Mouse (Mus musculus) forebrain, embryonic 10.5 days (tissue): ENCODE results near the gene Clip2. TPM values are rescaled to one million over a fixed set of nuclear protein-coding genes. Genes with fewer than 3 reads are reported as not detected.

Experiments
- DNase-seq: peaks from one replicate; pipeline ENCODE4 v3.0.0-alpha.2; 2017; ENCODE audit warnings: low spot score; ENCODE audit errors: extremely low spot score
- H3K27ac ChIP-seq: fragments of 300-500 bp; sonication (generic); 2 replicates; pipeline ENCODE4 v1.5.1; 2016; ENCODE audit warnings: mild to moderate bottlenecking
- H3K27me3 ChIP-seq: fragments of 300-500 bp; sonication (generic); 2 replicates; pipeline ENCODE4 v1.6.1; 2016; ENCODE audit warnings: mild to moderate bottlenecking; ENCODE audit not compliant: poor library complexity, severe bottlenecking
- H3K36me3 ChIP-seq: fragments of 300-500 bp; sonication (generic); replicated peaks from 2 replicates; pipeline ENCODE4 v1.6.1; 2016; ENCODE audit warnings: mild to moderate bottlenecking, moderate library complexity
- H3K4me1 ChIP-seq: fragments of 300-500 bp; sonication (generic); 2 replicates; pipeline ENCODE4 v1.6.1; 2016
- H3K4me3 ChIP-seq: fragments of 300-500 bp; sonication (generic); 2 replicates; pipeline ENCODE4 v1.5.1; 2016; ENCODE audit warnings: mild to moderate bottlenecking, moderate library complexity
- H3K9me3 ChIP-seq: fragments of 300-500 bp; sonication (generic); 2 replicates; pipeline ENCODE4 v1.6.1; 2016; ENCODE audit warnings: mild to moderate bottlenecking, moderate library complexity
- WGBS: fragments of 180-500 bp; shearing (Covaris S2); methylation state at CpG from one replicate; pipeline ENCODE4 v1.1.7; 2016; 5-methylcytosine and 5-hydroxymethylcytosine counted together
- polyA plus RNA-seq: library from polyadenylated mRNA; unstranded; fragments of >200 nt; fragmentation: Nextera tagmentation; extraction: Ambion mirVana; gene quantifications from 2 replicates; pipeline ENCODE4 v1.2.1, GENCODE M21; 2016

The Clip2 gene
- polyA plus RNA-seq, 1 experiment from 2014 or later, result 4.5 TPM

GRCm38 (mm10) chr5:134510266-134510665 is 42.0 kb downstream of the Clip2 start:
- no peak for DNase-seq
- Histone ChIP-seq H3K27me3 (no peaks in the 10 kb centered on the region), H3K36me3 (peaks cover 77% of the 10 kb centered on the region), H3K9me3 (peaks cover 9% of the 10 kb centered on the region), H3K27ac (no peak overlapping the region), H3K4me3 (no peak overlapping the region), H3K4me1 (no peaks in the 10 kb centered on the region)
- WGBS, result 80% methylated on average over 5 of the region's 5 CpGs

- Histone ChIP-seq H3K4me1 (0 out of 2 replicates have a peak, but pooled peaks cover 3% of the 10 kb centered on the region), H3K4me3 (no peak overlapping the region), H3K27me3 (no peaks in the 10 kb centered on the region), H3K36me3 (peaks cover 72% of the 10 kb centered on the region), H3K27ac (no peak overlapping the region), H3K9me3 (peaks cover 5% of the 10 kb centered on the region; the same call in 1 of the 2 replicates)
- no peak for DNase-seq
- 91% methylated on average over 5 of the region's 5 CpGs for WGBS
Measured at GRCm38 (mm10) chr5:134508965-134509364, 43.3 kb downstream of the Clip2 start.

DNA sequence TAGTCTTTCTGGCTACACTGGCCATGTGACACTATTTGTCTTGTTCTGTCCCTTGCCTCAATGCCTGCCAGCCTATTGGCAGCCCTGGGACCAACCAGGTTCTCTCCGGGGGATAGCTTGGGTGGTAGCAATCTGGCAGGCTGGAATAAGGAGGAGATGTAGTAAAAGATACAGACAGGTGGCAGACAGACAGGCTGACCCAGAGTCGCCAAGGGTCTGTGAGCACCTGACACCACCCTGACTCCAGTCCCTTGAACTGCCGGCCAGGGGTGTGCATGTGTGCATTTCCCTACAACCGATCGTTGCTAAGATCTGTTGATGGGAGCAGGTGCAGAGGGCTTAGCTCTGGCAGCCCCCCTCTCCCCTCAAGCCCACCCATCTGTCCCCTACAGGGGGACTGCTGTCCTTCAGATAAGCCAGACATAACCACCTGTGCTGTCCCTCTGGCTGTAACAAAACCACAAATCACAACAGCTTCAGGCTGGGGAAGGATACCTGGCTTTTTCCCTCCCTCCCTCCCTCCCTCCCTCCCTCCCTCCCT is 44.3 kb downstream of the Clip2 start:
- 0 out of 2 replicates have a peak overlapping the region, but pooled peaks have one; percentile 8 for H3K27ac ChIP-seq
- H3K9me3 ChIP-seq, result peaks cover 5% of the 10 kb centered on the region; the same call in 1 of the 2 replicates
- 79% methylated on average over 5 of the region's 5 CpGs for WGBS
- no peaks in the 10 kb centered on the region for H3K27me3 ChIP-seq
- no peak overlapping the region for H3K4me3 ChIP-seq
- no peak for DNase-seq
- H3K36me3 ChIP-seq, result peaks cover 72% of the 10 kb centered on the region
- H3K4me1 ChIP-seq, result 0 out of 2 replicates have a peak, but pooled peaks cover 3% of the 10 kb centered on the region

- WGBS, result 28% methylated on average over 10 of the region's 10 CpGs
- no peak overlapping the region for H3K4me3 ChIP-seq
- H3K36me3 ChIP-seq, result peaks cover 72% of the 10 kb centered on the region
- H3K9me3 ChIP-seq, result peaks cover 5% of the 10 kb centered on the region; the same call in 1 of the 2 replicates
- no peaks in the 10 kb centered on the region for H3K27me3 ChIP-seq
- peak; percentile 58 for DNase-seq
- no peak overlapping the region for H3K27ac ChIP-seq
- 0 out of 2 replicates have a peak, but pooled peaks cover 3% of the 10 kb centered on the region for H3K4me1 ChIP-seq
Measured at GRCm38 (mm10) chr5:134507307-134507706, 44.9 kb downstream of the Clip2 start.

GRCm38 (mm10) chr5:134505810-134506292 is 46.4 kb downstream of the Clip2 start:
- no peak for DNase-seq
- Histone ChIP-seq H3K4me1 (0 out of 2 replicates have a peak, but pooled peaks cover 3% of the 10 kb centered on the region), H3K4me3 (no peak overlapping the region), H3K27me3 (no peaks in the 10 kb centered on the region), H3K9me3 (peaks cover 5% of the 10 kb centered on the region; the same call in 1 of the 2 replicates), H3K27ac (no peak overlapping the region), H3K36me3 (peaks cover 72% of the 10 kb centered on the region)
- WGBS, result 78% methylated on average over 9 of the region's 9 CpGs

DNA sequence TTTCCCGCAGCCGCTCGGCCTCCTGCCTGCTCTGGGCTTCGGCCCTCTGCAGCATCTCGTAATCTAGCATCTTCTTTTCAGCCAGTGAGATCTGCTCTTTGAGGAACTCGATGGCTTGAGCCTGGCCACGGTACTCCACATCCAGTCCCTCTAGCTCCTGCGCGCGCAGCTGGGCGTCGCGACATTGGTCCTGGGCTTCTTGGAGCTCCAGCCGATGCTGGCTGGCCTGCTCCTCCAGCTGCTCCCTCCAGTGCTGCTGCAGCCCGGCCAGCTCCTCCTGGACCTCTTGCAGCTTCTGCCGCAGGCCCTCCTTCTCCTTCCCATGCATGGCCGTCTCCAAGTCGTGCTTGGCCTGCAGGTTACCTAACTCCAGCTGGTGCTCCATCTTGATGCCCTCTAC is 49.6 kb downstream of the Clip2 start:
- no peak overlapping the region for H3K4me3 ChIP-seq
- 91% methylated on average over 18 of the region's 18 CpGs for WGBS
- peaks cover 72% of the 10 kb centered on the region for H3K36me3 ChIP-seq

GRCm38 (mm10) chr5:134501453-134501852 is 50.8 kb downstream of the Clip2 start:
- 91% methylated on average over 9 of the region's 9 CpGs for WGBS

More for the DNA sequence above, 49.6 kb downstream of the Clip2 start:
- DNase-seq, result no peak
- H3K4me1 ChIP-seq, result 0 out of 2 replicates have a peak, but pooled peaks cover 3% of the 10 kb centered on the region
- no peak overlapping the region for H3K27ac ChIP-seq
- no peaks in the 10 kb centered on the region for H3K9me3 ChIP-seq
- H3K27me3 ChIP-seq, result no peaks in the 10 kb centered on the region

DNA sequence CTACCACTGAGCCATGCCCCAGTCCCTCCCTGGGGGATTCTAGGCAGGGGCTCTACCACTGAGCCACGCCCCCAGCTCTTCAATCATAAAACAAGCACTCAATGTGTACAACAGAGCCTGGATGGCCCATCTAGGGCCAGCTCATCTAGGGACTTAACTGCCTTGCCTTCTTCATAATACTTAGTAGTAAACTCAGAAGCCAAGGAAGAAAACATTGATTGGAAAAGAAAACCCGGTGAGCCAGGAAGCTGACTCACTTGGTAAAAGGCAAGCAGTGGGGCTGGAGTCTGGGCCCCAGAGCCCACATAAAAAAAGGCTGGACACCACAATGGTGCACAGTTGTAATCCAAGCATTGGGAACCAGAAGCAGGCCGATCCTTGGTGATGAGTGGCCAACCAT is 51.6 kb downstream of the Clip2 start:
- H3K27ac ChIP-seq, result no peak overlapping the region
- no peaks in the 10 kb centered on the region for H3K9me3 ChIP-seq
- DNase-seq, result no peak
- no peak overlapping the region for H3K4me3 ChIP-seq
- no peaks in the 10 kb centered on the region for H3K27me3 ChIP-seq
- H3K36me3 ChIP-seq, result peaks cover 85% of the 10 kb centered on the region
- 96% methylated on average over 3 of the region's 3 CpGs for WGBS
- 0 out of 2 replicates have a peak, but pooled peaks cover 3% of the 10 kb centered on the region for H3K4me1 ChIP-seq

More at GRCm38 (mm10) chr5:134501453-134501852, 50.8 kb downstream of the Clip2 start:
- Histone ChIP-seq H3K36me3 (peaks cover 77% of the 10 kb centered on the region), H3K9me3 (no peaks in the 10 kb centered on the region), H3K4me1 (0 out of 2 replicates have a peak, but pooled peaks cover 3% of the 10 kb centered on the region), H3K4me3 (no peak overlapping the region), H3K27ac (no peak overlapping the region), H3K27me3 (no peaks in the 10 kb centered on the region)
- DNase-seq, result no peak

GRCm38 (mm10) chr5:134500062-134500461 is 52.2 kb downstream of the Clip2 start:
- Histone ChIP-seq H3K36me3 (peaks cover 91% of the 10 kb centered on the region), H3K27ac (no peak overlapping the region), H3K4me3 (no peak overlapping the region), H3K27me3 (no peaks in the 10 kb centered on the region), H3K9me3 (no peaks in the 10 kb centered on the region), H3K4me1 (0 out of 2 replicates have a peak, but pooled peaks cover 3% of the 10 kb centered on the region)
- DNase-seq, result no peak
- WGBS, result 76% methylated on average over 4 of the region's 4 CpGs

DNA sequence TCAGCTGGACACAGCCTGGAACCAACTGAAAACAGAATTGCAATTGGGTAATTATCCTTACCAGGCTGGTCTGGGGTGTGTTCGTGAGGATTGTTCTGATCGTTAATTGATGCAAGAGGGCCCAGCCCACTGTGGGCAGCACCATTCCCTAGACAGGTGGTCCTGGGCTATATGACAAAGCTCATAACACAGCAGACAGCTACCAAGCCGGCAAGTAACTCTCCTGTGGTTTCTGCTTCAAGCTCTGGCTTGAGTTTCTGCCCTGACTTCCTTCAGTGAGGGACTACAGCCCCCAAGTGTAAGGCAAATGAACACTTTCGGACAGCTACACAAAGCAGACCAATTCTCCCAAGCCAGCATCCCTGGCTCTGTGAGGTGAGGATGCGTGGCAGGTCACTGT is 55.2 kb downstream of the Clip2 start:
- Histone ChIP-seq H3K27me3 (no peaks in the 10 kb centered on the region), H3K4me3 (no peak overlapping the region), H3K36me3 (peaks cover 91% of the 10 kb centered on the region), H3K27ac (no peak overlapping the region), H3K4me1 (peaks cover 3% of the 10 kb centered on the region), H3K9me3 (no peaks in the 10 kb centered on the region)
- 91% methylated on average over 5 of the region's 5 CpGs for WGBS
- DNase-seq, result no peak

- DNase-seq, result no peak
- H3K36me3 ChIP-seq, result peaks cover 88% of the 10 kb centered on the region
- peaks cover 4% of the 10 kb centered on the region for H3K4me1 ChIP-seq
- no peaks in the 10 kb centered on the region for H3K27me3 ChIP-seq
- no peak overlapping the region for H3K27ac ChIP-seq
- WGBS, result 89% methylated on average over 4 of the region's 4 CpGs
- no peak overlapping the region for H3K4me3 ChIP-seq
- no peaks in the 10 kb centered on the region for H3K9me3 ChIP-seq
Measured at GRCm38 (mm10) chr5:134495796-134496195, 56.4 kb downstream of the Clip2 start.

DNA sequence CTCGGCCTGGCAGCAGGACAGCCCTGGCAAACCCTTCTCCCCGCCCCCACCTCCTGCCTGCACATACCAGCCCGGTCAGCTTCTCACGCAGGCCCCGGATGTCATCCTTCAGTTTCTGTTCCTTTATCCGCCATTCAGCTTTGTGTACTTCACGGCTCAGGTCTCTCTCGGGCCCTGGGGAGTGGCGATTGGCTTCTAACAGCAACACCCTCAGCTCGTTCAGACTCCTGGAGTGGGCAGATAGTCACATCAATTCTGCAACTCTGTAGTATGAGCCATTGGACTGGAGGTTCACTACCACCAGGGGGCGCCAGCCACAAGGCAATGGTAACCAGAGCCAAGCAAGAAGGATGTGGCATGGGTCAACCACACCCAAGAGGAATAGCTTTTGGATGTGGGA is 58.1 kb downstream of the Clip2 start:
- WGBS, result 65% methylated on average over 11 of the region's 11 CpGs
- Histone ChIP-seq H3K27ac (no peak overlapping the region), H3K9me3 (no peaks in the 10 kb centered on the region), H3K4me3 (no peak overlapping the region), H3K36me3 (peaks cover 91% of the 10 kb centered on the region), H3K27me3 (no peaks in the 10 kb centered on the region), H3K4me1 (peaks cover 12% of the 10 kb centered on the region)
- DNase-seq, result peak; percentile 84

- no peak for DNase-seq
- no peaks in the 10 kb centered on the region for H3K9me3 ChIP-seq
Measured at GRCm38 (mm10) chr5:134492956-134493355, 59.3 kb downstream of the Clip2 start.

More at GRCm38 (mm10) chr5:134492956-134493355, 59.3 kb downstream of the Clip2 start:
- Histone ChIP-seq H3K4me3 (no peak overlapping the region), H3K27ac (no peak overlapping the region), H3K4me1 (peaks cover 12% of the 10 kb centered on the region), H3K36me3 (peaks cover 89% of the 10 kb centered on the region), H3K27me3 (no peaks in the 10 kb centered on the region)
- WGBS, result 94% methylated on average over 4 of the region's 4 CpGs
